Mouse (Mus musculus) cerebellum, adult 11-12 months (tissue): ENCODE measurements around the gene Olfr1471.
"Not testable (repeated sequence)": the region's sequence is repeated elsewhere in the genome, so short reads cannot be mapped to it uniquely, and the experiment has no call there.

Experiments used
- DNase-seq: peaks from one replicate; pipeline ENCODE4 v3.0.0; 2022

The Olfr1471 gene

GRCm38 (mm10) chr19:13443109-13443508 lies at the start of gene Olfr1471:
Gene Olfr1471, plus strand, starts transcription at chr19:13443409.
- not testable (repeated sequence) for DNase-seq

- DNase-seq: no peak
Measured at GRCm38 (mm10) chr19:13407549-13407948, 35.7 kb upstream of the Olfr1471 start, which contains the start of gene Olfr1469. Gene Olfr1469, plus strand, starts transcription at chr19:13407849.

GRCm38 (mm10) chr19:13455986-13456385 lies 12.8 kb downstream of the Olfr1471 start, which contains the start of gene Olfr1472:
Gene Olfr1472, minus strand, starts transcription at chr19:13456086.
- DNase-seq: no peak

GRCm38 (mm10) chr19:13469265-13469664 lies 26.1 kb downstream of the Olfr1471 start, which contains the start of gene Olfr1474:
Gene Olfr1474, plus strand, starts transcription at chr19:13469565.
- not testable (repeated sequence) for DNase-seq

- no peak for DNase-seq
Measured at GRCm38 (mm10) chr19:13480096-13480495, 36.9 kb downstream of the Olfr1471 start, which contains the start of gene Olfr1475. Gene Olfr1475, minus strand, starts transcription at chr19:13480196.

GRCm38 (mm10) chr19:13500246-13500645 lies 57.0 kb downstream of the Olfr1471 start, which contains the start of gene Olfr1477:
Gene Olfr1477, plus strand, starts transcription at chr19:13500546.
- no peak for DNase-seq
